Mouse (Mus musculus) cerebellum, adult 2 months (tissue): Measurements from ENCODE around the gene Trim71. TPM values are rescaled to one million over a fixed set of nuclear protein-coding genes. Genes with fewer than 3 reads are reported as not detected.

Source experiments
- DNase-seq, 2 experiments: peaks; one replicate each; pipeline ENCODE4 v3.0.0; 2021
- H3K27ac ChIP-seq: fragments of 200-500 bp; 2 replicates; pipeline ENCODE4 v1.5.1; 2012; ENCODE audit warnings: low read length, control low read depth, inconsistent platforms; ENCODE audit not compliant: insufficient read depth
- H3K27me3 ChIP-seq: fragments of 200-500 bp; 2 replicates; pipeline ENCODE4 v1.6.1; 2012; ENCODE audit warnings: inconsistent platforms, mild to moderate bottlenecking, low read length, moderate library complexity; ENCODE audit not compliant: control insufficient read depth, insufficient read depth
- H3K4me1 ChIP-seq: fragments of 200-500 bp; 2 replicates; pipeline ENCODE4 v1.6.1; 2011; ENCODE audit warnings: low read length; ENCODE audit not compliant: control insufficient read depth, insufficient read depth
- H3K4me3 ChIP-seq: fragments of 200-500 bp; replicated peaks from 2 replicates; pipeline ENCODE3; 2011; ENCODE audit warnings: mild to moderate bottlenecking, low read depth, low read length, control low read depth; ENCODE audit not compliant: insufficient read depth
- CTCF ChIP-seq: fragments of 200-500 bp; IDR thresholded peaks from 2 replicates; pipeline ENCODE4 v1.5.1; 2011; ENCODE audit warnings: low read depth, mild to moderate bottlenecking, control low read depth, low read length, moderate library complexity, borderline replicate concordance; ENCODE audit not compliant: insufficient read depth
- POLR2A ChIP-seq: fragments of 200-500 bp; IDR thresholded peaks from 2 replicates; pipeline ENCODE4 v1.6.1; 2011; ENCODE audit warnings: low read length, control low read depth, borderline replicate concordance; ENCODE audit not compliant: insufficient read depth
- WGBS: fragments of 180-500 bp; shearing (Covaris S2); methylation state at CpG from one replicate; pipeline ENCODE4 v1.1.7; 2018; 5-methylcytosine and 5-hydroxymethylcytosine counted together
- polyA plus RNA-seq: library from polyadenylated mRNA; depleted of rRNA; stranded (reverse); fragments of >200 nt; gene quantifications from 2 replicates; pipeline ENCODE4 v1.2.3, GENCODE M21; 2012

The Trim71 gene
- polyA plus RNA-seq, 1 experiment: 0.03 TPM

DNA sequence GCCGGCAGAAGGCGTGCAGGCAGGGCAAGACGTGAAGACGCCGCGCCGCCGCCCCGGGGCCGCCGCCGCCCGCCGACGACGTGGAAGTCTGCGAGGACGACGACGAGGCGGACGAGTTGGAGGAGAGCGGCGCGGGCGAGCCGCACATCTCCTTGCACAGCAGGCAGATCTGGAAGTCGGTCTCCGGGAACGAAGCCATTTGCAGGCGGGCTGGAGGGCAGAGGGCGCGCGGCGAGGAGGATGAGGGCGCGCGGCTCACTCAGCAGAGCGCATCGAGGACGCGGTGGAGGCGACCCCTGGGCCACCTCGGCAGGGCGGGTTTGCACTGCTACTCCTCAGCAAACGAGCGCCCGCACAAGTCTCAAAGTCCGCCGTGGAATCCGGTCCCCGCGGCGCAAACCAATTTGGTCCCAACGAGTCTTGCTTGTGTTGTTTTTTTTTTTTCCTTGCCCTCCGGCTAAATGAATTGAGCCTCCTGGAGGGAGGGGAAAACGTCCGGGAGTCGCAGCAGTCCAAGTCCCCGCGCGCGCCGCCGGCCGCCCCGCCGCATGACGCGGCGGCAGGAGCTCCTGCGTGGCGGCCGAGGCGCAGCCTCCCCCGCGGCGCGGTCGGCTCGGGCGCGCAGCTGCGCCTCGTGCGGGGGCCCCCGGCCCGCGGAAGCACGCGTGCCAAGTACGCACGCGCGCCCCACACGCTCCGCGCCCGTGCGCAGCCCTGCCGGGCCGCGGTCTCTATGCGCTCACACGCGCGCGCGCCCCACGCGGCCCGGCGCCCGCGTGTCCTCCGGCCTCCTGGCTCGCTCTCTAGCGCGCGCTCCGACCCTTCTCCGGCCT lies 1.0 kb downstream of the Trim71 start:
- Histone ChIP-seq H3K27me3 (peaks cover 2% of the 10 kb centered on the region; the same call in 1 of the 2 replicates), H3K4me1 (no peaks in the 10 kb centered on the region), H3K27ac (no peak overlapping the region), H3K4me3 (no peak overlapping the region)
- DNase-seq: no peak
- WGBS: under 1% methylated on average over 110 of the region's 122 CpGs
- TF ChIP-seq CTCF: no peak
- no peak for TF ChIP-seq POLR2A

- Histone ChIP-seq H3K27me3 (peaks cover 2% of the 10 kb centered on the region; the same call in 1 of the 2 replicates), H3K27ac (no peak overlapping the region), H3K4me1 (no peaks in the 10 kb centered on the region), H3K4me3 (no peak overlapping the region)
- TF ChIP-seq POLR2A: no peak
- no peak for TF ChIP-seq CTCF
- DNase-seq: no peak
- WGBS: 1% methylated on average over 100 of the region's 101 CpGs
Observed at GRCm38 (mm10) chr9:114562031-114562918, 1.9 kb downstream of the Trim71 start.

DNA sequence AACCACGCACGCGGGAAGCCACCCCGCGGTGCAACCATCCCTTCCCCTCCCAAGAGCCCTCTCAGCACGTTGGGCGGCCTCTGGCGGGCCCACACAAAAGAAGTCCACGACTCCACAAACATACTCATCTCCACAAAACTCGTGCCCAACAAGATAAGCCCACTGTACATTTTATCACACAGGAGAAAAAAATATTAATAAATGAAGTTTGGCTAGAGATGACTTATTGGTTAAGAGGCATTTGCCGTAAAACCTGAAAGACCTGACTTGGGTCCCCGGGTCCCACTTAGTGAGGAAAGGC lies 2.5 kb downstream of the Trim71 start:
- TF ChIP-seq CTCF (no peak), POLR2A (no peak)
- no peak overlapping the region for H3K4me3 ChIP-seq
- H3K27me3 ChIP-seq: peaks cover 2% of the 10 kb centered on the region; the same call in 1 of the 2 replicates
- H3K4me1 ChIP-seq: no peaks in the 10 kb centered on the region
- no peak overlapping the region for H3K27ac ChIP-seq
- DNase-seq: no peak
- WGBS: 3% methylated on average over 12 of the region's 12 CpGs

- no peak overlapping the region for H3K4me3 ChIP-seq
- H3K4me1 ChIP-seq: no peaks in the 10 kb centered on the region
- no peak for DNase-seq
- 3% methylated on average over 36 of the region's 36 CpGs for WGBS
- TF ChIP-seq POLR2A (no peak), CTCF (no peak)
- no peak overlapping the region for H3K27ac ChIP-seq
- peaks cover 2% of the 10 kb centered on the region; the same call in 1 of the 2 replicates for H3K27me3 ChIP-seq
Observed at GRCm38 (mm10) chr9:114560771-114561670, 3.1 kb downstream of the Trim71 start.

- DNase-seq: no peak
- H3K4me3 ChIP-seq: no peak overlapping the region
- no peak overlapping the region for H3K27ac ChIP-seq
- peaks cover 2% of the 10 kb centered on the region; the same call in 1 of the 2 replicates for H3K27me3 ChIP-seq
- no peaks in the 10 kb centered on the region for H3K4me1 ChIP-seq
- WGBS: 9% methylated on average over 7 of the region's 7 CpGs
- no peak for TF ChIP-seq CTCF
- no peak for TF ChIP-seq POLR2A
Observed at GRCm38 (mm10) chr9:114560141-114560540, 4.0 kb downstream of the Trim71 start.

DNA sequence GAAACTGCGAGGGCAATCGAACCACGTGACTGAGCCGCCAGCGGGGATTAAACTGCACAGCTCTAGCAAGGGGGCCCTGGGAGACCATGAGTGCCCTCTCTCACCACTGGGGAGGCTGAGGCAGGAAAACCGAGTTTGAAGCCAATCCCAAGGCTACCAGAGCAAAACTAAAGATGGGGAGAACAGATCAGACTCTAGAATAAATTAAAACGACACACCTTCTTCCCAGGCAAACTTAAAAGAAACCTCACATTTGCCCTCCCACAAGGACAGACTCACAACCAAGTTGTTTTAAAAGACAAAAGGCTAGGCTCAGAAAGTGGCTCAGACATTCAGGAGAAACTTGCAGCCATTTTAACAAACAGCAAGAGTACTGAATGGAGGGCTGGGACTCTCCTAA lies 7.1 kb downstream of the Trim71 start:
- H3K27ac ChIP-seq: no peak overlapping the region
- no peaks in the 10 kb centered on the region for H3K4me1 ChIP-seq
- DNase-seq: no peak
- H3K27me3 ChIP-seq: no peaks in the 10 kb centered on the region; the same call in 1 of the 2 replicates
- H3K4me3 ChIP-seq: no peak overlapping the region
- no peak for TF ChIP-seq CTCF
- no peak for TF ChIP-seq POLR2A
- 30% methylated on average over 7 of the region's 7 CpGs for WGBS

- TF ChIP-seq POLR2A (no peak), CTCF (no peak)
- 52% methylated on average over 10 of the region's 10 CpGs for WGBS
Observed at GRCm38 (mm10) chr9:114556276-114556855, 7.8 kb downstream of the Trim71 start.

More at GRCm38 (mm10) chr9:114556276-114556855, 7.8 kb downstream of the Trim71 start:
- no peak overlapping the region for H3K4me3 ChIP-seq
- no peak for DNase-seq
- no peak overlapping the region for H3K27ac ChIP-seq
- H3K27me3 ChIP-seq: no peaks in the 10 kb centered on the region; the same call in 1 of the 2 replicates
- H3K4me1 ChIP-seq: no peaks in the 10 kb centered on the region
